Mouse (Mus musculus): Measurements from ENCODE around the gene Bptf. TPM values are rescaled to one million over a fixed set of nuclear protein-coding genes. Genes with fewer than 3 reads are reported as not detected.
"Not testable (repeated sequence)": the region's sequence is repeated elsewhere in the genome, so short reads cannot be mapped to it uniquely, and the experiment has no call there.

The Bptf gene
- polyA plus RNA-seq, 1 experiment from 2014 or later: 42.7 TPM

GRCm38 (mm10) chr11:107137593-107137992 is 5.7 kb upstream of the Bptf start:
- H3K27ac ChIP-seq: no peak overlapping the region
- no peak for ATAC-seq
- peaks cover 1% of the 10 kb centered on the region for H3K4me1 ChIP-seq
- no peak overlapping the region for H3K4me2 ChIP-seq
- H3K36me3 ChIP-seq (ENCODE audit: poor library complexity, severe bottlenecking): no peaks in the 10 kb centered on the region
- H3K9ac ChIP-seq: no peak overlapping the region
- no peaks in the 10 kb centered on the region for H3K27me3 ChIP-seq
- 95% methylated on average over 6 of the region's 6 CpGs for WGBS
- no peaks in the 10 kb centered on the region for H3K9me3 ChIP-seq (replicated peaks)
- H3K4me3 ChIP-seq: no peak overlapping the region

DNA sequence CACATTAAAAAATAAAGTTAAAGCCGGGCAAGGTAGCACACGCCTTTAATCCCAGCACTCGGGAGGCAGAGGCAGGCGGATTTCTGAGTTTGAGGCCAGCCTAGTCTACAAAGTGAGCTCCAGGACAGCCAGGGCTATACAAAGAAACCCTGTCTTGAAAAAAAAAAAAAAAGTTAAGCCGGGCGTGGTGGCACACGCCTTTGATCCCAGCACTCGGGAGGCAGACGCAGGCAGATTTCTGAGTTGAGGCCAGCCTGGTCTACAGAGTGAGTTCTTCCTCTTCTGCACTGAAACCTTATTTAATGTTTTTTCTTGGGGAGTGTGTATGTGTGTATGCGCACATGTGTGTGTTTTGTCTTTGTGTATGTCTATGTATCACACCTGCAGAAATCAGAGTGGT is 4.5 kb upstream of the Bptf start:
- H3K9me3 ChIP-seq (replicated peaks); H3K27me3 ChIP-seq; ATAC-seq; H3K4me3 ChIP-seq; H3K36me3 ChIP-seq (ENCODE audit: poor library complexity, severe bottlenecking); H3K27ac ChIP-seq; H3K4me2 ChIP-seq; H3K9ac ChIP-seq; H3K4me1 ChIP-seq: not testable (repeated sequence)
- 95% methylated on average over 10 of the region's 10 CpGs for WGBS

- ATAC-seq: no peak
- Histone ChIP-seq H3K36me3 (ENCODE audit: poor library complexity, severe bottlenecking) (no peaks in the 10 kb centered on the region), H3K9ac (no peak overlapping the region), H3K4me3 (no peak overlapping the region), H3K9me3 (replicated peaks) (no peaks in the 10 kb centered on the region), H3K27me3 (no peaks in the 10 kb centered on the region), H3K4me1 (peaks cover 6% of the 10 kb centered on the region), H3K4me2 (no peak overlapping the region), H3K27ac (no peak overlapping the region)
- 56% methylated on average over 3 of the region's 3 CpGs for WGBS
Observed at GRCm38 (mm10) chr11:107135741-107136140, 3.8 kb upstream of the Bptf start.

DNA sequence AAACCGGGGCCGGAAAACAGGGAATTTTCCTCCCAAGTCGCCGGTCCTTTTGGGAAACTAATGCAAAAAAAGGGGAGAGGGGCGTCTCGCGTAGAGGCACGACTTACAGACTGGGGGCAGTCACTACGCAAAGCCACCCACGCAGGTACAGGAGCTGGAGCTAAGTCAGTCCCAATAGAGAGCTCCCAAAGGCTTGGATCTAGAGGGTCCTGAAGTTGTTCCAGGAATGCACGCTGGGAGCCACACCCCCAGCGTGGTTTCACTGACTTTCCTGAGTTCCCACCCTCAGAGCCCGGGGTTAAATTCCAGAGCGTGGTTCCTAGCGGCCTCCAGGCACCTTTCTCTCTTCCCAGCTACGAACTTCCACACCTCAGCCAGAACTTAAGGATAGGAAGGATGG is 499 bp upstream of the Bptf start:
- ATAC-seq: peak; percentile 43
- under 1% methylated on average over 16 of the region's 16 CpGs for WGBS
- Histone ChIP-seq H3K36me3 (ENCODE audit: poor library complexity, severe bottlenecking) (no peaks in the 10 kb centered on the region), H3K4me3 (peak overlapping the region; percentile 85), H3K4me2 (peak overlapping the region; percentile 84), H3K27ac (0 out of 2 replicates have a peak overlapping the region, but pooled peaks have one; percentile 97), H3K9me3 (replicated peaks) (no peaks in the 10 kb centered on the region), H3K27me3 (no peaks in the 10 kb centered on the region), H3K9ac (peak overlapping the region; percentile 96), H3K4me1 (peaks cover 30% of the 10 kb centered on the region)

GRCm38 (mm10) chr11:107130879-107131748 is 813 bp downstream of the Bptf start:
- H3K4me3 ChIP-seq: peak overlapping the region; percentile 85
- peak overlapping the region; percentile 97 for H3K27ac ChIP-seq
- peak overlapping the region; percentile 96 for H3K9ac ChIP-seq
- H3K36me3 ChIP-seq (ENCODE audit: poor library complexity, severe bottlenecking): no peaks in the 10 kb centered on the region
- no peaks in the 10 kb centered on the region for H3K27me3 ChIP-seq
- ATAC-seq: peak; percentile 48
- H3K4me1 ChIP-seq: peaks cover 36% of the 10 kb centered on the region
- WGBS: 0% methylated on average over 42 of the region's 65 CpGs
- H3K4me2 ChIP-seq: peak overlapping the region; percentile 75
- no peaks in the 10 kb centered on the region for H3K9me3 ChIP-seq (replicated peaks)

DNA sequence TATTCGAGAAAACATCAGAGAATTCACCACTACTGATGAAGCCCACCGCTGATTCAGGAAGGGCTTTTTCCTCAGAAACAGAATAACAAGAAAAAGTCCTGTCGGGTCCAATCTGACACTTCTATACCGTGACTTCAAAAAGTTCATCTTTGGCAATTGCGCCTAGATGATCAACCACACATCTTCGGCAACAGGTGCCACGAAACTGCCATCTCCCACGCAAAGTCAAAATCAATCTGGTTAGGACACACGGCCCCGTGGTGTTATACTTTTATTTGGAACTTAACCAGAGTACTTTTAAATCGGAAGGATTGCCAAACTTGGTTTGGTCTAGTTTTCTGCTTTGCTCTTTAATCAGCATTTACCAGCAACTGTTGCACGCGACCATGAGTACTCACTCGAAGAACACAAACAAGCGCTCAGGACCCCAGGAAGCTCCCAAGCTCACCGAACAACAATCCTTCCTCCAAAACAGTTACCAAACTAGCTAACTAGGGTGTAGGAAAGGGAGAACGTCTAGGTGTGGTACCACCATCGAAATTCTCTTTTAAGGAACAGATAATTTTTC is 1.6 kb downstream of the Bptf start:
- H3K36me3 ChIP-seq (ENCODE audit: poor library complexity, severe bottlenecking): no peaks in the 10 kb centered on the region
- peak overlapping the region; percentile 97; the same call in 1 of the 2 replicates for H3K27ac ChIP-seq
- H3K4me1 ChIP-seq: peaks cover 36% of the 10 kb centered on the region
- H3K27me3 ChIP-seq: no peaks in the 10 kb centered on the region
- peak overlapping the region; percentile 75 for H3K4me2 ChIP-seq
- H3K9ac ChIP-seq: peak overlapping the region; percentile 96
- no peaks in the 10 kb centered on the region for H3K9me3 ChIP-seq (replicated peaks)
- no peak for ATAC-seq
- WGBS: 1% methylated on average over 18 of the region's 18 CpGs
- H3K4me3 ChIP-seq: peak overlapping the region; percentile 85

- no peak overlapping the region for H3K27ac ChIP-seq
- H3K4me1 ChIP-seq: peaks cover 41% of the 10 kb centered on the region
- WGBS: 28% methylated on average over 2 of the region's 2 CpGs
- peak overlapping the region; percentile 75 for H3K4me2 ChIP-seq
- no peak for ATAC-seq
- peak overlapping the region; percentile 85 for H3K4me3 ChIP-seq
- H3K9me3 ChIP-seq (replicated peaks): no peaks in the 10 kb centered on the region
- H3K36me3 ChIP-seq (ENCODE audit: poor library complexity, severe bottlenecking): no peaks in the 10 kb centered on the region
- no peaks in the 10 kb centered on the region for H3K27me3 ChIP-seq
- peak overlapping the region; percentile 96 for H3K9ac ChIP-seq
Observed at GRCm38 (mm10) chr11:107129641-107130040, 2.3 kb downstream of the Bptf start.

DNA sequence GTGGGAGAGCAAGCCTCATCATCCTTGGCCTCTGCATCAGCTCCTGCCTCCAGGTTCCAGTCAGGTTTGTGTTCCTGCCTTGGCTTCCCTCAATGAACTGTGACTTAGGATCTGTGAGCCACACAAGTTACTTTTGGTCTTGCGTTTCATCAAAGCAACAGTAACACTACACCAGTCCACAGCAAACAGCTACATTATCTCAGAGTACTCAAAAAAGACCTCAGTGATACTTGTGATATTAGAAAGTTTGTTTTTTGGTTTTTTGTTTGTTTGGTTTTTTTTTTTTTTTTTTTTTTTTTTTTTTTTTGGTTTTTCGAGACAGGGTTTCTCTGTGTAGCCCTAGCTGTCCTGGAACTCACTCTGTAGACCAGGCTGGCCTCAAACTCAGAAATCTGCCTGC is 5.2 kb downstream of the Bptf start:
- ATAC-seq; H3K27ac ChIP-seq; H3K4me2 ChIP-seq; H3K9me3 ChIP-seq (replicated peaks); H3K9ac ChIP-seq; H3K36me3 ChIP-seq (ENCODE audit: poor library complexity, severe bottlenecking); H3K4me3 ChIP-seq; H3K27me3 ChIP-seq: not testable (repeated sequence)
- WGBS: 74% methylated on average over 2 of the region's 2 CpGs
- peaks cover 49% of the 10 kb centered on the region for H3K4me1 ChIP-seq

DNA sequence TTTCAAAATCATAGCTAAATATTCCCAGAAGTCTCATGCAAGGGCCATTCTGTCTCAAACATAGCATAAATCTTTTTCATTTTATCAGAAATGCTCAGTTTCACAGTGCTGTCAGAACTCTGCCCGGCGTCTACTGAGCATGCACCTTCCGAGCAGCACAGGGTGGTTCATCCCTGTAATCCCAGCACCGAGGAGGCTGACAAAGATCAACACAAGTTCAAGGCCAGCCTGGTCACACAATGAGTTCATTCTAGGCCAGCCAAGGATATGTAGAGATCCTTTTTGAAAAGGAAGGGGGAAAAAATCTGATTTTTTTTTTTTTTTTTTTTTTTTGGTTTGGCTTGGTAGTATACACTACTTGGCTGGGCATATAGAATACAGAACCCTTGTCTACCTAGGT is 6.9 kb downstream of the Bptf start:
- peaks cover 46% of the 10 kb centered on the region for H3K4me1 ChIP-seq
- 91% methylated on average over 4 of the region's 4 CpGs for WGBS
- no peaks in the 10 kb centered on the region for H3K27me3 ChIP-seq
- H3K9me3 ChIP-seq (replicated peaks): no peaks in the 10 kb centered on the region
- no peak overlapping the region for H3K27ac ChIP-seq
- H3K36me3 ChIP-seq (ENCODE audit: poor library complexity, severe bottlenecking): 0 out of 2 replicates have a peak, but pooled peaks cover 7% of the 10 kb centered on the region
- H3K4me2 ChIP-seq: no peak overlapping the region
- ATAC-seq: no peak
- H3K9ac ChIP-seq: no peak overlapping the region
- H3K4me3 ChIP-seq: no peak overlapping the region

- no peaks in the 10 kb centered on the region for H3K27me3 ChIP-seq
- H3K9me3 ChIP-seq (replicated peaks): no peaks in the 10 kb centered on the region
- 0 out of 2 replicates have a peak, but pooled peaks cover 7% of the 10 kb centered on the region for H3K36me3 ChIP-seq (ENCODE audit: poor library complexity, severe bottlenecking)
- 44% methylated on average over 7 of the region's 7 CpGs for WGBS
- H3K9ac ChIP-seq: no peak overlapping the region
- no peak overlapping the region for H3K27ac ChIP-seq
- no peak overlapping the region for H3K4me3 ChIP-seq
- ATAC-seq: no peak
- H3K4me2 ChIP-seq: no peak overlapping the region
- H3K4me1 ChIP-seq: peaks cover 39% of the 10 kb centered on the region
Observed at GRCm38 (mm10) chr11:107124327-107124731, 7.6 kb downstream of the Bptf start.

- ATAC-seq: no peak
- no peak overlapping the region for H3K4me2 ChIP-seq
- H3K4me3 ChIP-seq: no peak overlapping the region
- no peaks in the 10 kb centered on the region for H3K9me3 ChIP-seq (replicated peaks)
- no peak overlapping the region for H3K27ac ChIP-seq
- no peaks in the 10 kb centered on the region for H3K27me3 ChIP-seq
- 0 out of 2 replicates have a peak overlapping the region, but pooled peaks have one; percentile 7 for H3K9ac ChIP-seq
- 0 out of 2 replicates have a peak, but pooled peaks cover 7% of the 10 kb centered on the region for H3K36me3 ChIP-seq (ENCODE audit: poor library complexity, severe bottlenecking)
- WGBS: 77% methylated on average over 12 of the region's 12 CpGs
- peaks cover 31% of the 10 kb centered on the region for H3K4me1 ChIP-seq
Observed at GRCm38 (mm10) chr11:107117789-107118188, 14.1 kb downstream of the Bptf start.

GRCm38 (mm10) chr11:107113881-107114557 is 17.9 kb downstream of the Bptf start:
- H3K27ac ChIP-seq: 0 out of 2 replicates have a peak overlapping the region, but pooled peaks have one; percentile 22
- H3K4me3 ChIP-seq: no peak overlapping the region
- H3K4me1 ChIP-seq: peaks cover 31% of the 10 kb centered on the region
- no peaks in the 10 kb centered on the region for H3K9me3 ChIP-seq (replicated peaks)
- H3K9ac ChIP-seq: peak overlapping the region; percentile 40
- H3K4me2 ChIP-seq: peak overlapping the region; percentile 8; the same call in 1 of the 2 replicates
- H3K27me3 ChIP-seq: no peaks in the 10 kb centered on the region
- ATAC-seq: no peak
- H3K36me3 ChIP-seq (ENCODE audit: poor library complexity, severe bottlenecking): peaks cover 22% of the 10 kb centered on the region
- WGBS: 15% methylated on average over 10 of the region's 10 CpGs
